Mouse (Mus musculus): ENCODE data around the gene Nufip1.
"Not testable (repeated sequence)": the region's sequence is repeated elsewhere in the genome, so short reads cannot be mapped to it uniquely, and the experiment has no call there.

Gene Nufip1

DNA sequence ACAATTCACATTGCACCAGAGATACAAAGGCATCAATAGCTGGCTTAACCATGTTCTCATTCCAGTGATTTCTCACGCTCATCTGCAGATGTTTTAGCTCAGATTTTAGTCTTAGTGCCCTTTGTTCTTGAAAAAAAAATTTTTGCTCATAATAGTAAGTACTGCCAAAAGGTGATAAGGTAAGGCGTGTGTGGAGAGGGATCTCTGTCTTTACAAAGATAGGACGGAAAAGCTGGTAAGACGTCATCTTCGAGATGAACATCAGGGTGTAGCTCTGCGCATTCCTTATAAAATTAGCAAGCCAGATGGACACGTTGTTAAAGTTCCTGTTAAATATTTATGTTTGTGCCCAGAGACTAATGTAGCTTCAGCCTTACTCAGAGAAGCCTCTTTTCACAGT lies 35.2 kb downstream of the Nufip1 start:
- no peak for DNase-seq

DNA sequence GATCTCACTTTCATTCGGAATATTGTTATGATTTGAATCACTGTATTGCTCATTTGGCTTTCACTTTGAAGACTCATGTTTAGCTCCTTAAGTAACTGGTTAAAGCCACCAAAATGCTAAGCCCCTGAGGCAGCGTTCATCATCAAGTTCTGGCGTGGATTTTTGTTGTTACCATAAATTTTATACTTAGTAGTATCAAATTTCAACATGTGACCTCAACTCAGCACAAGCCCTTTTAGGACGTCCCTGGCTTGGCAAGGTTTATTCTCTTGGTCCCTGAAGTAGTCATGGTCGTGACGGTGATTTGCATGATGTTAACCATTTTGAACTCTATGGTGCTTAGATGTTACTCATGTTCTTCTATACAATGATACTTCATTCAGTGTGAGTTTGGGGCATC lies 36.4 kb downstream of the Nufip1 start:
- DNase-seq: no peak

DNA sequence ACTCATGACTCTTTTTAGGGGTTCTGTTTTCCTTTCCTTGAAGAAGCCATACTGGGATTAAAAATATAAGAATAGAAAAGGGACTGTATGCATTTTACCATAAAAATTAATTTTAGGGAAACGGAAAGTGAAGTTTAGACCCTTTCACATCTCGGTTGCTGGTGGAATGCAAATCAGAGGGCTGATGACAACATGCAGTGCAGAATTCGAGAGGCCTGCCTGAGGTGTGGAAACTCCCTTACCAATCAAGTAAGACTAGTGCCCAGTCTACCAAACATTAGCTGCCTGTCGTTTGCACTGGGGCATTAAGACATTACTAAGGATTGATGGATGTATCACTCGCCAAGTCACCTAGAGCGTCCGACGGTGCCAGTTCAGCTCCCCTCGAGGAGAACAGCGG lies 37.6 kb downstream of the Nufip1 start:
- DNase-seq: no peak

DNA sequence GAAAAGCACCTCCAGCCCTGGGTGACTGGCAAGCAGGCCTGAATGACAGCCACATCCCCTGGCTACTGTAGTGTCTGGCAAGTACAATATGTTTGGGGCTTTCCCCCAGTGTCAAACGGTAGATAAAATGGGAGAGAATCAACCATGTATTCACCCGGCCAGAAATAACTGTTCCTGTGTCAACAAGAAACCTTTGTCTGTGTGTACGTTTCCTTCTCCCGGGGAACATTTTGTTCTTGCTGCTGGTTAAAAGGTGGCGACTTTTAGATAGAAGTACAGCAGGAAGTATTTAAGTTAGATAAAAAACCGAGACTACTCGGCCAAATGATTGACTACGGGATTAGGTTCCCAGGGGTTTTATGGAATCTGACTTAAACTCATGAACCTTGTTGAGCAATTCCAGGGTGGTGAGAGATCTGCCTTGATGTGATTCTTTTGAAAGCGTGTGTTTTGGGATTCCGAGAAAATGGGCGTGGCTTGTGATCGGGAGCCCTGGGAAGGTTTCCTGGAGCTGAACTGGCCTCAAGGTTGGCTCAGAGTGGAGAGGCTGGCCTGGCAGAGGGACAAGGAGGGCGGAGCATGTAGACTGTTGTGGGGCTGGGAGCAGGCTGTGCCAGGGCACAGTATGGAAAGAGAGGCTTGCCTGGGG lies 39.0 kb downstream of the Nufip1 start:
- peak; percentile 55 to 76 for DNase-seq

DNA sequence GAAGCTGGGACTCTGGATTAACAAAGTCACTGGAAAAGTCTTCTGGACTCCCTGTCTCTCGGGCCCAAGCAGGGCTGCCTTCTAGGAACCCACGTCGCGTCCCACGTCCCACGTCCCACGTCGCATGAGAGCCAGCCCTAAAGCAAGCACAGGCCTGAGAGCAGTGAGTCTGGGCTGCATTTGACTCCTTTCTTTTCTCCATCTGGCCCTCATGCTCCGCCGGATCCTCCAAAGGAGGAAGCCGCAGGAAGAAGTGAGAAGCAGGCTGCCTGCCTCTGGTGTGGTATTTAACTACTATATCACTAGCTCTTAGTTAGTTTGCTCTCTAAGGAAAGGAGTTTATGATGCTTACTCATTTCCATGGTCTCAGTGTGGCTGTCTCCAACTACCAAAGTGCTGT lies 39.8 kb downstream of the Nufip1 start:
- no peak for DNase-seq

DNA sequence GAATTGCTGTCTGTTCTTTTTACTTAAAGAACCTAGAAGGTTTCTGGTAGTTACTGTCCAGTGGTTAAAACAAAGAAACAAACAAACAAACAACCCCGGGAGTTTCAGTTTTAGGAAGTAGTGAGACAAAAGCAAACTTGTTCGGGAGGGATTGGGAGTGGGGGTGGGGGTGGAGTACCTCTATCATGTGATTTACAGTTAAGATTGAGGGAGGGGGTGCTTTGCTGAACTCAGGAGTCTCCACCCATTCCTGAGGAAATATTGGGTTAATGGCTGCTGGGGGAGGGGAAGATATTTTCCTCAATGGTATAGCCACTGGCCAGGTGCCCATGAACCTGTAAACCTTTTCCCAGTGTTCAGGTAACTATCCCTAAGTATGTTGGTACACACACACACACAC lies 40.3 kb downstream of the Nufip1 start:
- peak in 1 of 2 experiments; percentile 18 for DNase-seq

DNA sequence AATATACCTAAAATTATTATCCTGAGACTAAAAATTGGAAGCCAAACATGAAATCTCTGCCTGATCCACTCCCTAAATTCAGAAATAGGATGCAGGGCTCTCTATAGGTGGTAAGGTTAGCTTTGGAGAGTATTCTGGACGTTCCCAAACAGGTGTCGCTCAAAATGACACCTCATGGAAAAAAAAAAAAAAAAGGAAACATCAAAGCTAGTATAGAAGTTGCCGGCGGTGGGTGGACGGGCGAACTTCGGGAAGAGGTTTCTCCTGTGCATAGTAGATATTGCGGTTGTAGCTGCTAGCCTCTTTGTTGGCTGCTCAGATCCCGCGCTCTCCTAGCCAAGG lies 41.1 kb downstream of the Nufip1 start:
- no peak for DNase-seq

DNA sequence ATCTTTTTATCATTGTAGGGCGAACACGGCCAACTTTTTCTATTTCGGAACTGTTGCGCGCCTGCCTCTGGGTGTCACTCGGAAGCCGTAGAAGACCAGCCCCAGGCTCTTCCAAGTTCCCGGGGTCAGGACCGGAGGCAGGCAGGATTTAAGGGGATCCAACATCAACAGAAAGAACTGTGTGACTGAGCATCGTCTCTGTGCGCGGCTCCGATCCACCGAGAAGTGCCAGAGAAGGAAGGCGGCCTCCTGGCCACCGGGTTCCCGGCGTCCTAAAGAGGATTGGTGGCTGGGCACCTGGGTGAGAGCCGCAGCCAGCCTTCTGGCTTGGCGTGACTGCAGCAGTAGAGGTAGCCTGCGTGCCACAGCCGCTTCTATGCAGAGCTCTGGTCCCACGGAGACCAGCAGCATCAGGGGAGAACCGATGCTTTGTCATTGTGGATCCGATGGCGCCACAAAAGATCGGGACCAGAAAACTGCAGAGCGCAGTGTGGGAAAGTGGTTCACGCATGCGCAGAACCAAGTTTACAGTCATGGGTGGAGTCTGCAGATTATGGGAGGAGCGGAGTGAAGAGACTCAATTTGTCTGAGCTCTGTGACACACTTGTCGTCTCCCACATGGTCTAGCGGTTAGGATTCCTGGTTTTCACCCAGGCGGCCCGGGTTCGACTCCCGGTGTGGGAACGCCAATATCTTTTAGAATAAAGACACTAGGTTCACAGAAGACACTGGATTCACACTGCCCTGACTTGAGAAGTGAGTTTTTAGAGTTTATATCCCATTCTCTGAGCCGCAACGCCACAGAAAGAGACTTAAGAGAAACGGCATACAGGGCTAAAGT lies 41.7 kb downstream of the Nufip1 start:
- DNase-seq: peak; percentile 96 to 98

DNA sequence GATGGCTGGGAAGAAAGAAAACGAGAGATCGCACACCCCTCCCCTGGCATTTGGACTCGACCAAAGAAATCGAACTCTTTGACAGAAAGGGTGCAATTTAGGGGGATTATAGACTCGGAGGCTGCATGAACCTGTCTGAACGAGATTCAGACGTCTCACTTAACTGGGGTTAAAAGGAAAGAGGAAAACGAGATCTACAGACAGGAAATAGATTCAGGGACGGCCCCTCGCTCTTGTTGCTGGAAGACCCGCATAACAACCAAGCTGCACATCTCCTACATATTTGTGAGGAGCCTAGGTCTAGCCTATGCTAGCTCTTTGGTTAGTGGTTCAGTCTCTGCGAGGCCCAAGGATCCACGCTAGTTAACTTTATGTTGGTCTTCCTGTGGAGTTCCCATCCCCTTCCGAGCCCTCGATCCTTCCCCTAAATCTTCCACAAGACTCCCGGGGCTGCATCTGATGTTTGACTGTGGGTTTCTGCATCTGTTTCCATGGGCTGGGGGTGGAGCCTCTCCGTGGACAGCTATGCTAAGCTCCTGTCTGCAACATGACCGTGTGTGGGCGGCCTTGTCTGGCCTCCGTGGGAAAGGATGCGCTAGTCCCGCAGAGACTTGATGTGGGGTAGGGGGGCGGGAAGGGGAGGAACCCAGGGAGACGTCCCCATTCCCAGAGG lies 42.4 kb downstream of the Nufip1 start:
- peak; percentile 24 to 29 for DNase-seq

DNA sequence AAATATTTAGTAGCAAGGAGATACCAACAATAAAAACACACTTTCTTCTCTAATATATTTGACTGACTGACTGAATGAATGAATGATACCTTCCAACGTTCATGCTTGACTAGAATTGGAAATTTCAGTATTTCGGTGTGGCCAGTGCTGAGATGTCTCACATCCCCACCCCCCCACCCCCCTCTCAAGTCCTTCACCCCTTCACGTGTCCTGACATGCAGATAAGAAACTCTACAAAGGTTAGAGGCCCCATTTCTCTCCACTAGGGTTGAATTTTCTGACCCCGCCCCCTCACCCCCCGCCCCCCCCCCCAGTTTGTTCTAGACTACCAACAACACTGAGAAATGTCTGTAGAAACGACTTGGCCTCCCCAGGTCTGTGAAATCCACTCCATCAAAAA lies 43.1 kb downstream of the Nufip1 start:
- no peak for DNase-seq

DNA sequence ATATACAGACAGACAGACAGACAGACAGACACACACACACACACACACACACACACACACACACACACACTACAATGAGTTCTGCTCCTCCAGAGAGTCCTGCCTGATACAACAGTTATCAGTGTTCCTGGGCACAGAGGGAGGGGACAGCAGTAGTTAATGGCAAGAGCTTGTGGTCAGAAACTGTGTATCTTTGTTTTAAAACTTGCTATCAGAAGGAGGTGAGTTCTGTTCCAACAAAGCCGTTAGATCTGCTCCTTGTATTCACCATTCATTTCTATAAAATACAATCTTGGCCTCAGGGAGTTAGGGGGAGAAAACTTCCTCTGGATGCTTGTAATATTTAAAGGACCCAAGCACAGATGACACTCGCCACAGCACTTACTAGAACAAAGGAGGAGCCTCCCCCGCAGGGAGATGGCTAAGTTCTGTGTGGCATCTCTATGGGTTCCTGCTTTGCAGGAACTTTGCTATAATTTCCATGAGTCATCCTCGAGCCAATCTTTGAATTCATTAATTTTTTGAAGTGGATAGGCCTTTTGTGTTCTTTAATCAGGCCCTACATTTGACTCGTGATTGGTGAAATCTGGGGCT lies 47.6 kb downstream of the Nufip1 start:
- no peak for DNase-seq

DNA sequence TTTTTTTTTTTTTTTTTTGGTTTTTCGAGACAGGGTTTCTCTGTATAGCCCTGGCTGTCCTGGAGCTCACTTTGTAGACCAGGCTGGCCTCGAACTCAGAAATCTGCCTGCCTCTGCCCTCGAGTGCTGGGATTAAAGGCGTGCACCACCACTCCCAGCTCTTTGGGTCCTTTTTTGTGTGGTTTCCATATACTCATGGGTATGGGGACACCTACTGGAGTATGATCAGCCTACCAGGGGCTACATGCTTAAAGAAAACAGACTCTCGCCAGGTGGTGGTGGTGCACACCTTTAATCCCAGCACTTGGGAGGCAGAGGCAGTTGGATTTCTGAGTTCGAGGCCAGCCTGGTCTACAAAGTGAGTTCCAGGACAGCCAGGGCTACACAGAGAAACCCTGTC lies 49.9 kb downstream of the Nufip1 start:
- not testable (repeated sequence) for DNase-seq

DNA sequence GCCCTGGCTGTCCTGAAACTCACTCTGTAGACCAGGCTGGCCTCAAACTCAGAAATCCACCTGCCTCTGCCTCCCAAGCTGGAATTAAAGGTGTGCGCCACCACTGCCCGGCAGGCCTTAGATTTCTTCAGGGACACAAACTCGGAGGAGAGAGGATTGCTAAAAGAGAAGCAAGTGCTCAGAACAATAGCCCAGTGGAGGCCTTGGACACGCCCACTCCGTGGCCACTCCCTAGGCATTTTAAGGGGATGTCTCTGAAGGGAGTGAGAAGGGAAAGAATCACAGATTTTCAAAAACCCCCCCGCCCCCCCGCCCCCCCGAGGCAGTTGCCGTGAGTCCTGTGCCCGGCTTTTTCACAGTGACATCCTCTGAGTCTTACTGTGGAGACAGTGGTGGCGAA lies 53.5 kb downstream of the Nufip1 start:
- no peak for DNase-seq

DNA sequence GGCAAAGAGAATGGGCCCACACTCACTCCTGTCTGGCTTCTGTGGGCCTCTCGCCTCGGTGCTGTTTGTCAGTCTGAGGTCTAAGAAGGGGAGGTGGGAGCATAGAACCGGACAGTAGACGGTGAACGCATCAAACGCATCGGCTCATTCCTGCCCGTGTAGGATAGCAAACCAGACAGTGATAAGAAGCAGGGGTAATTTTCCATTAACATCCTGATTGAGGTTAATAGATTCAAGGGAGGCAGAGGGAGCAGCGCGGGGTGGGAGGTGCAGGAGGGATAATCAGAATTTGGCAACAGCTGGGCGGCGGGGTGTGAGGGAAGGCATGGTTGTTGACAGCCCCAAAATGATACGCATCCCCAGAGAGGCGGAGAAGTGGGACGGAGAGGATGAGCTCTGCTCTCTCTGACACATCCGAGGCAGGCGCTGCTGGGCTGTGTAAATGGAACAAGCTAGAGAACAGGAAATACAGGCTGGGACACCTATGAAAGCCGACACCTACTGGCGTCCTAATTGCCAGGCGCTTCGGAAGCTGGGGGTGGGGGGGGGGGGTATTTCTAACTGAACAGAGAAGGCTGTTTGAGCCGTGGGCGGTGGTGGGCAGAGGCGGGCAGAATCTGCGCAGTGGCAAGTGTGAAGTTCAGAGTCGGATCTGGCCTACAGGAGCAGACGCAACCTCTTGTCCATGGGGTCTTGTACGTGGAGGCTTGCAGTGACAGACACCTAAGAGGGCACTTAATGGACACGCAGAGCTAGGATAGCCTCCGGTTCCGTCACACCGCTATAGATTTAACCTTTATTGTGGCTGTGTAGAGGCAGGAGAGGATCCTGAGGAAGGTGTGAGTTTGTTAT lies 54.4 kb downstream of the Nufip1 start:
- DNase-seq: peak; percentile 22 to 27

DNA sequence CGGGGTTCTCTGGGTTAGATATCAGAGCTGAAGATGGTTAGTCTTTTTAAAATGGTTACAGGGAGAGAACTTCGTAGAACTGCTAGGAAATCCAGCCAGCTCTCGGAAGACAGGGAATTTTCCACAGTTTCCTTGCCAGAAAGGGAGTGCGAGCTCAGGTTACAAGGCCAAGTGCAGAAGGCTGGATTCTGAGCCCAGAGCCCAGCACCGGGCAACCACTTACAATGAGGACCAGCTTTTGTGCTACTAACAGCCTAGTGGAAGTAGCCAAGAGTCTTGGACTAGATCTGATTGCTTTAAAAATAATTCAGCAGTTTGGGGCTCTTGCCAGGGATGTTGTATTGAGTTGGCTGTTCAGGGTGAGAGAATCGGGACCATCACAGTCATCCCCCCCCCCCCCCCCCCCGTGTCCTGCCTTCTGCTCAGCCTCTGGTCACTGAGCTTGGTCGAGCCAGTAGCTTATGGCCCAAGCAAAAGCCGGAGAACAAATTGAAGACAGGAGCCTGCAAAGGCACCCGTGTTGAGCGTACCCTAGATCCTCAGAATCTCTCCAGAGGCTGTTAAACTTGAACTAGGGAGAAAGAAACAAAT lies 59.3 kb downstream of the Nufip1 start:
- DNase-seq: peak in 1 of 2 experiments; percentile 8

DNA sequence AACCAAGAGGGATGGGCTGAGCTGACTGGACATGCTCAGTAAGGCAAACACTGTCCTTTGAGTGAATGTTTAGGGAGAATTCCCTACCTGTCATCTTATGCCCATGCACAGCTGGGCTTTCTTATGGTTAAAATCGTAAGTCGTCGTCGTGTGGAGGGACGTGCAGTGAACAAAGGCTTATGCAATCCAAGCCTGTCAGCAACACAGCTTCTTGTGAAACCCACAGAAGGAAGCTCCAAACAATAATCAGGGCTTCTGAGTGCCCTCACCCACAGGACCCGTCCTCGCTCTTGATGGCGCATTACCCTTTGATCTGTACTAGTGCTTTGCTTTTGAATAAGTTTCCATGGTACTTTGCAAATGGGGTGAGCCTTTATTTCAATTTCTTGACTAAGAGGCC lies 60.6 kb downstream of the Nufip1 start:
- no peak for DNase-seq

DNA sequence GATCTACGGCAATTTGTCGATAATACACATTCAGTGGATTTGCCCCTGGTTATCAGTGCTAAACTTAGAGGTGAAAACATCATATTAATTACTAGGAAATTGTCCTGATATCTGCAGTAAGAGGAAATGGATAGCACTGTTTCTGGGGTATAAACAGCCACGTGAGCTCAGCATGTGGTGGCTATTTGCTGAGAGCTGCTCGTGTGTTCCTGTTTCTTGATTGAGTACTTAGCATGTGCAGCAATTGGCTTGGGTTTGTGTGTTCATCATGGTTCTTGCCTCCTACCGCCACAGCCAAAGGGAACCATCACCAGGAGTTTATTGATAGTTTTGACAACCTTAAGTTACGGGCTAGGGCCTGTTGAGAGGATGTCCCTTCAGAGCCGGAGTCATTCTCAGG lies 63.6 kb downstream of the Nufip1 start:
- DNase-seq: no peak

DNA sequence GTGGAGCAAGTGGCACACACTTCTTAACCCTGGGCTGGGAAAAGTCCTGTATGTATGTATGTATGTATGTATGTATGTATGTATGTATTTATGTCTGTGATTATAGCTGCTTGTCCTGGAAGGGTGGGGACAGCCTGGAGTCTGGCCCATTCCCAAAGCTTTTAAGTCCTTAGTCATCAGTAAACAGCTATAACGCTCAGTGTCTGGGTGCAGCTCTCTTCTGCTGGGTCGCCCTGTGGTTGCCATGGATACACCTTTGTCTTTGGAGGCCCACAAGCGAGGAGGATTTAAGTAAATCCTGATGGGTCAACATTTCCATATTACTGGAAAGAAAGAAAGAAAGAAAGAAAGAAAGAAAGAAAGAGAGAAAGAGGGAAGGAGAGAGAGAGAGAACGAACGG lies 65.1 kb downstream of the Nufip1 start:
- no peak for DNase-seq

DNA sequence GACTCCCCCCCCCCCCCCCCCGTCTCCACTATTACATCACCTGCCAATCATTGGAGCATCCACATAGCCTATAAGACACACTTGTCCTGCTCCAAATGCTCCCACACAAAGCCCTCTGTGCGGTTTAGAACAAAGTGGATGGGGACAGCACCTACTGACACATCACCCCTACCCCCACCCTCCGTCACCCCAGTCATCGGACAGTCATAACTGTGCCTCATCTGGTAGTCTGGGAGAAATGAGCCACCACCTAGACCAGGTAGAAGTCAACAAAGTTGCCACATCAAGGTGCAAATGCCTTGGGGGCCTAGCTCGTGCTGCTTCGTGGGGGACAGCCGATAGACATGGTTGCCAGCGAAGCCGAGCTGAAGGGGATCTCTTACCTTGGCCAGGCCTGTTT lies 66.5 kb downstream of the Nufip1 start:
- no peak for DNase-seq

DNA sequence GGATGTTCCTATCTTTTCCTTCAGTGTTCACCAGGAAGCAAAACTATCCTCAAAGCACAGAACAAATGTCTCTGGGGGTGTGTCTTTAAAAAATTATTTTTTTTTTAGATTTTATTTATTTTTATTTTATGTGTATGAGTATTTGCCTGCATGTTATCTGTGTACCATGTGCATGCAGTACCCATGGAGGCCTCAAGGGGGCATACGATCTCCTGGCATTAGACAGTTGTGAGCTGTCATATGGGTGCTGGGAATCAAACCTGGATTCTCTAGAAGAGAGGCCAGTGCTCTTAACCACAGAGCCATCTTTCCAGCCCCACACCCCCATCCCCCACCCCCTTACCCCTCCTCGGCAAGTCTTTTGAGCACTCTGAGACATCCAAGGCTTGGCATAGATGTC lies 67.8 kb downstream of the Nufip1 start:
- DNase-seq: no peak

DNA sequence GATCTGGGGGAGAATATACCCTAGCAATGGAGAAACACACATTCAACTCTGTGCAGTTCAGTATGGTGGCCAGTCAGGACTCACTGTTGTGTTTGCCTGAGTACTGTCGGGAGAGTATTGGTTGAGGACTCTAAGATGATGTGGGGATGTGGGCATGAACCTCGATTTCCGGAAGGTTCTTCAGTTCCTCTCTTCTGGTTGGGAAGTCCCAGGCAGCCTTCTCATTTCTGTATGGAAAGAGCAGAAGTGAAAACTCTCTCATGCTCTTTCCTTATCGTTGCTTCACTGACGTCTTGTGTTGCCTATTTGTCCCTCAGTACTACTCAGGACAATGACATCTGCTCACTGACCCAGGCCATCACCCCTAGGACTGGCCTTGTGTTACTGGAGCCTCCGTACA lies 68.7 kb downstream of the Nufip1 start:
- DNase-seq: no peak

DNA sequence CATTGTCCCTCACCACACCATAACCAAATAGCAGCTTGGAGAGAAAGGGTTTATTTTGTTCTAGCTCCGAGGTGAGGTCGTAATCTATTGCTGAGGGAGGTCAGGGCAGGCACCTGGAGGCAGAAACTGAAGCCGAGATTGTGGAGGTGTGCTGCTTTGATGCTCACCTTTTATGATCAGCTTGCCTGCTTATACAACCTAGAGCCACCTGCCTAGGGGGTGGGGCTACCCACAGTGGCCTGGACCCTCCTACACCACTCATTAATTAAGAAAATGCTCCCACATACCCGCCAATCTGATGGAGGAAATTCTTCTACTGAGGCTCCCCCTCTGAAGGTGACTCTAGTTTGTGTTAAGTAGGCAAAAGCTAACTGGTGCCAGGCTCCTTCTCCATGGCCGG lies 74.7 kb downstream of the Nufip1 start:
- no peak for DNase-seq

All from cerebellum, postnatal 25 days (tissue).